Mouse (Mus musculus) stomach, embryonic 15.5 days (tissue): ENCODE results near the gene Gm42791. TPM values are rescaled to one million over a fixed set of nuclear protein-coding genes. Genes with fewer than 3 reads are reported as not detected.

Experiments used
- ATAC-seq: fragments of 200-750 bp; cut with Nextera tagmentation; 2 replicates; pipeline ENCODE4 v1.8.0; 2017; ENCODE audit warnings: low read depth, moderate number of reproducible peaks, moderate TSS enrichment; ENCODE audit not compliant: insufficient read depth, low FRiP score
- H3K27ac ChIP-seq: fragments of 300-500 bp; sonication (generic); 2 replicates; pipeline ENCODE4 v1.5.1; 2015; ENCODE audit warnings: mild to moderate bottlenecking, inconsistent platforms
- H3K27me3 ChIP-seq: fragments of 300-500 bp; sonication (generic); replicated peaks from 2 replicates; pipeline ENCODE4 v1.6.1; 2015; ENCODE audit warnings: inconsistent platforms
- H3K36me3 ChIP-seq: fragments of 300-500 bp; sonication (generic); 2 replicates; pipeline ENCODE4 v1.6.1; 2015; ENCODE audit warnings: inconsistent platforms
- H3K4me1 ChIP-seq: fragments of 300-500 bp; sonication (generic); 2 replicates; pipeline ENCODE4 v1.6.1; 2015; ENCODE audit warnings: inconsistent platforms
- H3K4me2 ChIP-seq: fragments of 300-500 bp; sonication (generic); 2 replicates; pipeline ENCODE4 v1.6.1; 2015; ENCODE audit warnings: mild to moderate bottlenecking, inconsistent platforms
- H3K4me3 ChIP-seq: fragments of 300-500 bp; sonication (generic); replicated peaks from 2 replicates; pipeline ENCODE4 v1.5.1; 2015; ENCODE audit warnings: inconsistent platforms
- H3K9ac ChIP-seq: fragments of 300-500 bp; sonication (generic); 2 replicates; pipeline ENCODE4 v1.6.1; 2015; ENCODE audit warnings: inconsistent platforms
- H3K9me3 ChIP-seq: fragments of 300-500 bp; sonication (generic); 2 replicates; pipeline ENCODE4 v1.6.1; 2016; ENCODE audit warnings: inconsistent platforms
- WGBS: fragments of 180-500 bp; shearing (Covaris S2); methylation state at CpG from one replicate; pipeline ENCODE4 v1.1.7; 2015; 5-methylcytosine and 5-hydroxymethylcytosine counted together
- polyA plus RNA-seq: library from polyadenylated mRNA; unstranded; fragments of >200 nt; fragmentation: Nextera tagmentation; extraction: Ambion mirVana; gene quantifications from 2 replicates; pipeline ENCODE4 v1.2.1, GENCODE M21; 2015

The Gm42791 gene
- polyA plus RNA-seq, 1 experiment from 2014 or later = 0.80 TPM

DNA sequence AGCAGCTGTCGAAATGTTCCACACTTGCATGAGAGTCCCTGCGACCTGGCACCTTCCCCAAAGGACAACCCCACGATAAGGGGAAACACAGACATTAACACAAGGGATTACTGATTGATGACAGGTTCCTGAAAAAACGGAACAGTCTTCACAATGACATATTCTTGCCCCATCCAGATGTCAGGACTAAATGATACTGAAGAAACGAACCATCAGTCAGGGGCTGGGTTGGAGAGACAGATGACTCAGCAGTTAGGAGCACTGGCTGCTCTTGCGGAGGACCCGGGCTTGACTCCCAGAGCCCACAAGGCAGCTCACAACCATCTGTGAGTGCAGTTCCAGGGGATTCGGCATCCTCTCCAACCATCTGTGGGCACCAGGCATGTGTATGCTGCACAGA is 132.8 kb downstream of the Gm42791 start:
- WGBS = 54% methylated on average over 8 of the region's 8 CpGs
- Histone ChIP-seq H3K27me3 (no peaks in the 10 kb centered on the region), H3K36me3 (no peaks in the 10 kb centered on the region), H3K9ac (no peak overlapping the region), H3K4me1 (no peaks in the 10 kb centered on the region), H3K4me3 (no peak overlapping the region), H3K9me3 (no peaks in the 10 kb centered on the region), H3K27ac (no peak overlapping the region), H3K4me2 (no peak overlapping the region)
- ATAC-seq = no peak

DNA sequence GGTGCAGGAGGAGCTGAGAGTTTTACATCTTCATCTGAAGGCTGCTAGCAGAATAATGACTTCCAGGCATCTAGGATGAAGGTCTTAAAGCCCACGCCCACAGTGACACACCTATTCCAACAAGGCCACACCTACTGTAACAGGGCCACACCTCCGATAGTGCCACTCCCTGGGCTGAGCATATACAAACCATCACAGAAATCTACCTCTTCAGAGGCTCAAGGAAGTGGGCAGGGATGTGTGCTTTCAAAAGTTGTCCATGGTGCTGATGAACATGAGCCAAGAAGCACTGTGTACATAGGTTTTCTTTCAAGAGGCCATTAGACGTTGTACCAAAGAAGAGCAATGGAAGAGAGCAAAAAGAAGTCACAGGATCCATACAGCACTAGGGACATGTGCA is 137.4 kb downstream of the Gm42791 start:
- H3K36me3 ChIP-seq = no peaks in the 10 kb centered on the region
- H3K9ac ChIP-seq = no peak overlapping the region
- WGBS = 77% methylated on average over 3 of the region's 3 CpGs
- no peak overlapping the region for H3K4me3 ChIP-seq
- H3K4me1 ChIP-seq = no peaks in the 10 kb centered on the region
- no peaks in the 10 kb centered on the region for H3K27me3 ChIP-seq
- H3K27ac ChIP-seq = no peak overlapping the region
- ATAC-seq = no peak
- H3K4me2 ChIP-seq = no peak overlapping the region
- no peaks in the 10 kb centered on the region for H3K9me3 ChIP-seq

GRCm38 (mm10) chr5:148855047-148855446 is 139.9 kb downstream of the Gm42791 start:
- no peak overlapping the region for H3K27ac ChIP-seq
- H3K4me1 ChIP-seq = no peaks in the 10 kb centered on the region
- H3K27me3 ChIP-seq = no peaks in the 10 kb centered on the region
- 80% methylated on average over 8 of the region's 8 CpGs for WGBS
- no peaks in the 10 kb centered on the region for H3K9me3 ChIP-seq
- no peak for ATAC-seq
- H3K4me3 ChIP-seq = no peak overlapping the region
- H3K36me3 ChIP-seq = no peaks in the 10 kb centered on the region
- no peak overlapping the region for H3K9ac ChIP-seq
- no peak overlapping the region for H3K4me2 ChIP-seq

DNA sequence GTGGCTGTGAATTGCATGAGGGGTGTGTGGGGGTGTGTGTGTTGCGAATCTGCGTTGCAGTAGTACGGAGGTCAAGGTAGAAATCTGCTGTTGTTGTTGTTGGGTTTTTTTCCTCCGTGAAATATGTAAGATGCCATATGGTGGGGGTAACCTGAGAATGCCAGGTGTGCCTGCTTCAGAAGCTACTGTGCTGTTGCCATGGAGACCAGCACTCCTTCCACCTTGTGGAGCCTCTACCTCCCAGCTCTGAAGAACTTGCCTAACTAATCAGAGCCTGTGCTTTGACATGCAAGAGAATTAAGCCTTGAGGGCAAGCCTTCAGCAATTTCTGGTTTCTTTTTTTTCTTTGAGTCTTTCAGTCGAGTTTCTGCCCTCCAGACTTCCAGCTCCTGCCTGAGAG is 140.8 kb downstream of the Gm42791 start:
- H3K4me2 ChIP-seq = no peak overlapping the region
- H3K36me3 ChIP-seq = no peaks in the 10 kb centered on the region
- WGBS = 31% methylated on average over 5 of the region's 5 CpGs
- H3K27me3 ChIP-seq = no peaks in the 10 kb centered on the region
- no peak overlapping the region for H3K9ac ChIP-seq
- no peak overlapping the region for H3K27ac ChIP-seq
- no peak for ATAC-seq
- H3K4me1 ChIP-seq = no peaks in the 10 kb centered on the region
- H3K9me3 ChIP-seq = no peaks in the 10 kb centered on the region
- no peak overlapping the region for H3K4me3 ChIP-seq

DNA sequence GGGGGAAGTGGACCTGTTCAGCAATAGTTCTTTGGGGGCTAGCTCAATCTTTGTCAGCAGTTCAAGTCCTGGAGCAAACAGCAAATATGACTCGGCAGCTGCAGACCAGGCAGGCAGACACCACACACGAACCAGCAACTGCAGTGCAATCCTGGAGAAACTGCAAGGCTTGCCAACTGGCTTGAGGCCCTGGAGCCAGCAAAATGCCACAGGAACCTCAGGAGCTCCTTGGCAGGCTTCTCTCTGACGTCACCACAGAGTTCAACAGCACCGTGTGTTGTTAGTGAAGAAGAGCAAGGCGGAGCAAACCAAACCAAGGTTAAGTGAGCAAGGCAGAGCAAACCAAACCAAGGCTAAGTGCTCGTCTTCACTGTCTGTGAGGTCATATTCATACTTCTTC is 145.4 kb downstream of the Gm42791 start:
- no peak overlapping the region for H3K4me2 ChIP-seq
- H3K4me3 ChIP-seq = no peak overlapping the region
- H3K36me3 ChIP-seq = no peaks in the 10 kb centered on the region
- no peak overlapping the region for H3K27ac ChIP-seq
- ATAC-seq = no peak
- H3K9ac ChIP-seq = no peak overlapping the region
- 85% methylated on average over 6 of the region's 6 CpGs for WGBS
- no peaks in the 10 kb centered on the region for H3K27me3 ChIP-seq
- no peaks in the 10 kb centered on the region for H3K9me3 ChIP-seq
- H3K4me1 ChIP-seq = no peaks in the 10 kb centered on the region

- no peak overlapping the region for H3K4me3 ChIP-seq
- no peak overlapping the region for H3K27ac ChIP-seq
- H3K9ac ChIP-seq = no peak overlapping the region
- WGBS = 91% methylated on average over 5 of the region's 5 CpGs
- H3K4me2 ChIP-seq = no peak overlapping the region
- H3K9me3 ChIP-seq = no peaks in the 10 kb centered on the region
- ATAC-seq = no peak
- H3K36me3 ChIP-seq = no peaks in the 10 kb centered on the region
- H3K27me3 ChIP-seq = no peaks in the 10 kb centered on the region
- no peaks in the 10 kb centered on the region for H3K4me1 ChIP-seq
These were observed 147.9 kb downstream of the Gm42791 start for GRCm38 (mm10) chr5:148847032-148847431.

Other genes starting within 250 kb of the Gm42791 start
- 12.0 and 12.2 TPM in 2 replicates for gene Katnal1, start 65.8 kb downstream of the Gm42791 start, polyA plus RNA-seq
- 32.0 and 37.0 TPM in 2 replicates for gene Uspl1, start 189.2 kb upstream of the Gm42791 start, polyA plus RNA-seq
- 1,196 and 1,237 TPM in 2 replicates for gene Hmgb1, start 189.3 kb upstream of the Gm42791 start, polyA plus RNA-seq